Mouse (Mus musculus) E14TG2a.4 (cell line): ENCODE measurements around the gene Art2b.

Experiments used
- CTCF ChIP-seq: conservative IDR thresholded peaks from 2 replicates; pipeline ENCODE4 v1.5.1; 2014; ENCODE audit warnings: low read length
- NANOG ChIP-seq: IDR thresholded peaks from 2 replicates; pipeline ENCODE4 v1.6.1; 2014; ENCODE audit warnings: borderline replicate concordance, low read length, mixed read lengths
- POU5F1 ChIP-seq: IDR thresholded peaks from 2 replicates; pipeline ENCODE4 v1.6.1; 2014; ENCODE audit warnings: low read length, borderline replicate concordance

- TF ChIP-seq CTCF = no peak
- no peak for TF ChIP-seq POU5F1
- no peak for TF ChIP-seq NANOG
Measured at GRCm38 (mm10) chr7:101537541-101537940, 47.9 kb downstream of the Art2b start.
